ENCODE assay signal across 6 mouse cellular contexts in the genomic region with DNA sequence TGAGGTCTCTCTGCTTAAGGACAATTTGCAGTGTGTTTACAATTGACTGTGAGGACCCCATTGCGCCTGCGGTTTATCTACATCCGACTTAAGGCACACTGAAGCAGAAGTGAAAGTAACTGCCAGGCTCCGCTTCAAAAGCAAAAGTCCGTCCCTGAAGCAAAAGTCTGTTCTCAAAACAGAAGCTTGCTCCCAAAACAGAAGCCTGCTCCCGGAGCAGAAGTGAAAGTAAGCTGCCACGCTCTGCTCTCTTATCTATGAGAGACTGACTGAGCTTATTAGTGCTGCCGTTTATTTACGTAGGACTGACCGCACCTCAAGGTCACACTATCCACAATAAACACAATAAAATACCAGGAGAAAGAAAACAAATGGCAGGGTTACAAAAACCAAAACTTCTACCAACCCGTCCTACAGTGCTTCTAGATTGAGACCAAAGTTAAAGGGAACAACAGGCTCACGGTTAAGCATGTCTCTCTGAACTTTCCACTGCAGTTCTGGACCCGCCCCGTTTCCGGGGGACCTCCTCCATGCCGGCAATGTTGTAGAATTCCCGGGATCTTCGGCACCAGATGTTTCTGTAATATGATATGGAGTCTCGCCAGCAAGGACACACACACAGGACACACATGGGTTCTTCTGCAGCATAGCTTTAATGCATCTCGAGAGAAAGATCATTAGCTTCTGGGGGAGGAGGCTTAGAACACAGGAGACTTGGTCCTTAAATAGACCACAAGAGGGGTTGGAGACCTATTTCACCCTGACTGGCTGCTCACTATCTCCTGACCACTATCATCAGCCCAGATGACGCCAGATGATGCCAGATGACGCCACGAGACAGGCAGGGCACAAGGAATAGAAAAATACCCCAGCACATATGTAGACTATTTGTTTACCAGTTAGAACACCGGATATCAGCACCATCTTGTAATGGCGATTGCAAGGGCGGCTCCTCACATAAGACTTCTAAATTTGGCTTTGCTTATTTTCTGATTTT.
DNase-seq lines count a peak whose midpoint lies in the region; TF ChIP-seq lines count a peak whose summit lies in the region.
"Not testable (repeated sequence)": the region's sequence is repeated elsewhere in the genome, so short reads cannot be mapped to it uniquely, and the experiment has no call there.

No protein-coding gene starts in this region.

- dilution Hi-C loops in CH12.LX (cut with MboI; ENCODE audit: extremely low pct_ligation_motif_present, extremely low pct_unique_long_range_greater_than_20kb, low sequenced_read_pairs), result not testable (repeated sequence)

- not testable (repeated sequence) for H3K4me2 ChIP-seq in CH12.LX (ENCODE audit: insufficient read depth, low read depth, poor library complexity, severe bottlenecking)

- peak overlapping the region; percentile 56 for H3K27ac ChIP-seq in CH12.LX (ENCODE audit: insufficient read depth, low read depth)
- not testable (repeated sequence) for H3K27ac ChIP-seq in liver, adult 2 months (replicated peaks; ENCODE audit: insufficient read depth, low read depth, low read length)

- not testable (repeated sequence) for TF ChIP-seq CTCF in CH12.LX (conservative IDR thresholded peaks at IDR 0.05 in 1 of 2, IDR thresholded peaks at IDR 0.05 in 1 of 2; ENCODE audit: low read depth in 2 of 2, low read length in 2 of 2); liver, adult 2 months (IDR thresholded peaks at IDR 0.05; ENCODE audit: low read depth, low read length)

- TF ChIP-seq EP300 in CH12.LX (IDR thresholded peaks at IDR 0.05; ENCODE audit: low read length), result peak; percentile 65

- in situ Hi-C loops in CH12.LX (cut with MboI; ENCODE audit: low pct_ligation_motif_present, low pct_unique_long_range_greater_than_20kb, low sequenced_read_pairs), result not testable (repeated sequence)

- H3K4me3 ChIP-seq in CH12.LX (replicated peaks in 1 of 3; ENCODE audit: low read depth in 2 of 3, low read length in 2 of 3, poor library complexity in 1 of 3), result peak overlapping the region; percentile 13 to 38 (median 36)
- H3K4me3 ChIP-seq in liver, adult 2 months (ENCODE audit: insufficient read depth, low read depth, low read length), result not testable (repeated sequence)

- WGBS in liver, adult 2 months, result 80% methylated on average over 26 of the region's 26 CpGs

- H3K9me3 ChIP-seq in CH12.LX (replicated peaks; ENCODE audit: low read length), result not testable (repeated sequence)

- TF ChIP-seq RAD21 in CH12.LX (IDR thresholded peaks at IDR 0.05; ENCODE audit: low read depth, low read length), result not testable (repeated sequence)

- H3K79me2 ChIP-seq in CH12.LX (replicated peaks; ENCODE audit: control insufficient read depth, extremely low read depth, insufficient read depth, poor library complexity, severe bottlenecking); liver, adult 2 months (ENCODE audit: control insufficient read depth, insufficient read depth, low read length): not testable (repeated sequence)

- TF ChIP-seq POLR2A in CH12.LX (IDR thresholded peaks at IDR 0.05; ENCODE audit: low read depth, low read length); liver, adult 2 months (IDR thresholded peaks at IDR 0.05; ENCODE audit: extremely low read depth, insufficient read depth, low read length): not testable (repeated sequence)

- DNase-seq in CH12.LX (ENCODE audit: extremely low read depth), result peak; percentile 74
- DNase-seq in heart, adult 11 months, result peak; percentile 92
- peak; percentile 16 for DNase-seq in layer of hippocampus, adult 9-10 months (ENCODE audit: low spot score)
- DNase-seq in liver, adult 2 months (ENCODE audit: extremely low read depth, low read depth, low spot score), result peak; percentile 15
- peak; percentile 26 for DNase-seq in ovary, adult 18-20 months (ENCODE audit: low spot score)
- DNase-seq in splenic B cell, adult 2 months (ENCODE audit: low read depth, low spot score), result peak; percentile 15

- H3K27me3 ChIP-seq in CH12.LX (replicated peaks); liver, adult 2 months (ENCODE audit: control insufficient read depth, insufficient read depth, low read length); splenic B cell, adult 2 months (ENCODE audit: control insufficient read depth, insufficient read depth, low read length, poor library complexity, severe bottlenecking): not testable (repeated sequence)

- not testable (repeated sequence) for H3K4me1 ChIP-seq in CH12.LX (ENCODE audit: control insufficient read depth in 1 of 2, insufficient read depth in 2 of 2); liver, adult 2 months (ENCODE audit: control insufficient read depth, insufficient read depth, low read length)

- not testable (repeated sequence) for H3K9ac ChIP-seq in CH12.LX (ENCODE audit: insufficient read depth, low read depth); liver, adult 2 months (ENCODE audit: low read depth, low read length)

- not testable (repeated sequence) for H3K36me3 ChIP-seq in CH12.LX (replicated peaks in 1 of 2; ENCODE audit: control insufficient read depth in 1 of 2, insufficient read depth in 1 of 2, low read length in 1 of 2); liver, adult 2 months (ENCODE audit: control insufficient read depth, insufficient read depth, low read length); splenic B cell, adult 2 months (ENCODE audit: control insufficient read depth, insufficient read depth, low read length, poor library complexity, severe bottlenecking)

TF ChIP-seq in CH12.LX, 34 proteins besides CTCF, POLR2A, EP300 and RAD21:
- TF ChIP-seq ETS1 (conservative IDR thresholded peaks at IDR 0.05; ENCODE audit: low read depth, low read length) (peak; percentile 30; the same call in 1 of the 2 replicates), BHLHE40 (IDR thresholded peaks at IDR 0.05; ENCODE audit: low read depth, low read length) (peak; percentile 40; the same call in 1 of the 2 replicates), IRF4 (IDR thresholded peaks at IDR 0.05; ENCODE audit: low read depth, low read length) (peak; percentile 74)
TF ChIP-seq in CH12.LX: peak in this region for 3; not testable (repeated sequence) for 31.

Comparison
In these comparisons a context has a peak if more than half of its experiments do, and no peak if none do; other contexts are left out.
1. DNase-seq: peak in every context shown above with its lines; median percentile 92 in heart, adult 11 months; 74 in CH12.LX; 26 in ovary, adult 18-20 months; 16 in layer of hippocampus, adult 9-10 months; 15 in liver, adult 2 months; 15 in splenic B cell, adult 2 months.